Mouse (Mus musculus): Measurements from ENCODE around the gene Fbxo42.
"Not testable (repeated sequence)": the region's sequence is repeated elsewhere in the genome, so short reads cannot be mapped to it uniquely, and the experiment has no call there.

The Fbxo42 gene

GRCm38 (mm10) chr4:141137740-141138139 lies 10.0 kb upstream of the Fbxo42 start:
- not testable (repeated sequence) for DNase-seq

- no peak for DNase-seq
Observed at GRCm38 (mm10) chr4:141138425-141139115, 9.1 kb upstream of the Fbxo42 start.

DNA sequence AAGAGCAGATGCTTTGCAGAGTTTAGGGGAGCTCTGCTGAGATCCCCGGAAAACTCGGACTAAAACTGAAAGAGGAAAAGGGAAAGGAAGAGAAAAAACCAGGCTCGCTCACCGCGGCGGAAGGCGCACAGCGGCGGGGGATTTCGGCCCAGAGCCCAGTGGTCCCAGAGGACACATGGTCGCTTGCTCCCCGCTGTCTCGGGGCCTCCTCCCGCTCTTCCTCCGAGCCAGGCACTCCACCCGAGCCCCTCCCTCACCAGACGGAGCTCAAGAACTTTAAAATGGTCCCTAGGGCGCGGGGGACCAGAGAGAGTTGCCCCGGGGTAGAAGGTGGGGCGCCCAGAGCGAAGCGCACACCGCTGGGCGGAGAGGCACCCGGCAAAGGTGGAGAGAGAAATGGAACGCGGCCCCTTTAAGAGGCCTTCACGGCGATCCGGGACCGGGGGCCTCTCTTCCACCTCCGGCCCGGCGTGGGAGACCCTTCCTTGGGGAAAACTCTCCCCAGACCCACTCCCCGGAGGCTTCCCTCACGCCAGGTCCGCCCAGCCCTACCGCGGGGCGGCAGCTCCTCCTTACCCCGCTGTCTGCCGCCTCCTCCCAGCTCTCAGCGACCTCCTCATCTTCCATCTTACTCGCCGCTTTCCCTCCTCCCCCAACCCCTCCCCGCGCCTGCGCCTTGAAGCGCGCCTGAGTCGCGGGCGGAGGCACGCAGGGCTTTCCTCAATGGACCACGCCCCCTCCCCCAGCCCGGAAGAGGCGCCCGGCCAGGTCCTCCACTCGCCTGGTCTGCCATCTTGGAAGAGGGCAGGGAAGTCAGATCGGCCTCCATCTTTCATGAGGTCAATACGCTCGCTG lies 8.4 kb upstream of the Fbxo42 start, which contains the start of gene Szrd1:
Gene Szrd1 (minus strand): TSS at position 660 of the 855 bp plus-strand sequence.
- DNase-seq = peak; percentile 99

DNA sequence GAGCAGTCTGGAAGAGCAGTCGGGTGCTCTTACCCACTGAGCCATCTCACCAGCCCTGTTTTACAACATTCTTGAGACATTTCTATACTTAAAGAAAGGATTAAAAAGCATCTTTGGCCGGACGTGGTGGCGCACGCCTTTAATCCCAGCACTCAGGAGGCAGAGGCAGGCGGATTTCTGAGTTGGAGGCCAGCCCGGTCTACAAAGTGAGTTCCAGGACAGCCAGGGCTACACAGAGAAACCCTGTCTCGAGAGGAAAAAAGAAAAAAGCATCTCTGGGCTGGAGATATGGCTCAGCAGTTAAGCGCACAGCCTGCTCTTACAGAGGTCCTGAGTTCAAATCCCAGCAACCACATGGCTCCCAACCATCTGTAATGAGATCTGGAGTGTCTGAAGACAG lies 7.4 kb upstream of the Fbxo42 start:
- DNase-seq = not testable (repeated sequence)

DNA sequence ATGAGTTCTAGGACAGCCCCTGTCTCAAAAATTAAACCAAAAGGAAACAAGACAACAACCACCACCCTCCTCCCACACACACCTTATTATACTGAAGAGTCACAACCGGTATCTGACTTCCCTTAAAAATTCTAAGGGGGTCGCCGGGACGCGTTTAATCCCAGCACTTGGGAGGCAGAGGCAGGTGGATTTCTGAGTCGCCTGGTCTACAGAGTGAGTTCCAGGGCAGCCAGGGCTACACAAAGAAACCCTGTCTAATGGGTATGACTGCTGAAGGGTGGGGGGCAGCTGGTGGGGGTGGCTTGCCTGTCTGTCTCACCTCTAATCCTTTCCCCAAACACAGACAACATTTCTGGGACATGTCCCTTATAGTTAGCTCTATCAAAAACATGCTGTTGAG lies 6.7 kb upstream of the Fbxo42 start:
- DNase-seq = no peak

GRCm38 (mm10) chr4:141142285-141142811 lies 5.4 kb upstream of the Fbxo42 start:
- DNase-seq = peak; percentile 62

DNA sequence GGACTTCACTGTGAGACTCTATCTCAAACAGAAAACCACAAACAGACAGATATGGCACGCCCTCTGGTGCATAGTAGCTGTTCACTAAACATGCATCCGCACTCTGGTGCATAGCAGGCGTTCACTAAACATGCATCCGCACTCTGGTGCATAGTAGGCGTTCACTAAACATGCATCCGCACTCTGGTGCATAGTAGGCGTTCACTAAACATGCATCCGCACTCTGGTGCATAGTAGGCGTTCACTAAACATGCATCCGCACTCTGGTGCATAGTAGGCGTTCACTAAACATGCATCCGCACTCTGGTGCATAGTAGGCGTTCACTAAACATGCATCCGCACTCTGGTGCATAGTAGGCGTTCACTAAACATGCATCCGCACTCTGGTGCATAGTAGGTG lies 2.6 kb upstream of the Fbxo42 start:
- not testable (repeated sequence) for DNase-seq

DNA sequence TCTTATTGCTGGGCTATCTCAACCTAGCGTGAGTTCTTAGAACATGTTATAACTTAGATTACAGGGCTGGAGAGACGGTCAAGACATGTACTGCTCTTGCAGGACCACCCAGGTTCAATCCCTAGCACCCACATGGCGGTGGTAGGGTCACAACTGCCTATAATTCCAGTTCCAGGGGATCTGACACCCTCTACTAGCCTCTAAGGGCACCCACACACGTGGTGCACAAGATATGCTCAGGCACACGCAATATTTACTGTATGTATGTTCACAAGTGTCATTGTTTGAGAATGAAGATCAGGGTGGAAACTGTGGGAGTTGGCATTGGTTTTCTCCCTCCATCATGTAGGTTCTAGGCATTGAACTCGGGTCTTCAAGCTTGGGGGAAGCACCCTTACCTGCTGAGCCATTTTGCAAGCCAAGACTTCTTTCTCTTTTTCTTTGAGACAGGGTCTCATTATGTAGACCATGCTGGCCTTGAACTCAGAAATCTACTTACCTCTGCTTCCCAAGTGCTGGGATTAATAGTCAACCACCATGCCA lies 1.2 kb upstream of the Fbxo42 start:
- DNase-seq = no peak

- DNase-seq = no peak
Observed at GRCm38 (mm10) chr4:141148009-141148801, 492 bp downstream of the Fbxo42 start.

GRCm38 (mm10) chr4:141149116-141149515 lies 1.4 kb downstream of the Fbxo42 start:
- DNase-seq = no peak

- no peak for DNase-seq
Observed at GRCm38 (mm10) chr4:141157485-141157884, 9.8 kb downstream of the Fbxo42 start.

DNA sequence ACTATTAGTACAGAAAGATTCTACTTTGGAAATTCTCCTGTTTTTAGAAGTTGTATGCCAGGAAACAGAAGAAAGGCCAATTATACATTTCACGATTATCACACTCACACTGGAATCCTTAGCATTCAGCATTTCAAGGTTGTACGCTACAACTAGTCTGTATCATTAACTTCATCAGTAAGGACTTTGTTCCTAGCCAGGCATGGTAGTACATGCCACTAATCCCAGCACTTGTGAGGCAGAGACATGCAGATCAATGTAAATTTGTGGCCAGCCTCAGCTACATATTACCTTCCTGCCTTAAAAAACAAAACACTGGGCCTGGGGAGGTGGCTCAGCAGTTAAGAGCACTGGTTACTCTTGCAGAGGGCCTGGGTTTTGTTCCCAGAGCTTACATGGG lies 10.9 kb downstream of the Fbxo42 start:
- no peak for DNase-seq

DNA sequence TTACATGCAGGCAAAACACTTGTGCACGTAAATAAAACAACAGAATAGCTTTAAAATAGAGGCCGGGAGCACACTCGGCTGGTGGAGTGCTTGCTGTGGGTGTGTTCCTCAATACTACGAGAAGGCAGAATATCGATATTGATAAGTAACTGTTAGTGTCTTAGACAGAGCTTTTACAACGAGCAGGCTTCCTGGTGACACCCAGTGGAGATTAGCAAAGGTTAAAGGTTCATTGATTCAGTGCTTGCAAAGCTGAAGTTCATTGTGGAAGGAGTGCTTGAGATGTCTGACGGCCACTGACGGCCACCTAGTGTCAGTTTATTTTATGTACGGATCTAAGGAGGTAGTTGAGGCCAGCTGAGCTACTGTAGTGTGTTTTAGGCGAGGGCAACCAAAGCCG lies 11.4 kb downstream of the Fbxo42 start:
- no peak for DNase-seq

DNA sequence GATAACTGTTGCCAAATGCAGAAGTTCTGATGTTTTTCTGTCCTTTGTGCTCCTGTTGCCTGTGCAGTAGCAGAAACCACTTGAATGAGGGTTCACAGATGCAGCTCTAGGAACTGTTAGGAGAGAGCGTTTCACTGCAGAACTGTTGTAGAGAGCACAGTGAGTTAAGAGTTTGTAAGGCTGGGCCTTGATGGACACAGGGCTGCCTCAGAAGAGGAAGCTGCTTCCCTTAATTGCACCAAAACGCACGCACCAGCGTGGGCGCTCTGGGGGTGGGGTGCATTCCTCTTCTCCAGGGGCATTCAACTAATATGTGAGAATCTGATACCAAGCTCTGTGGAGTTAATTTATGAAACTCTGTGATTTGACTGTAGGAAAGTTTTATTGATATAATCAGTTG lies 12.0 kb downstream of the Fbxo42 start:
- DNase-seq = no peak

DNA sequence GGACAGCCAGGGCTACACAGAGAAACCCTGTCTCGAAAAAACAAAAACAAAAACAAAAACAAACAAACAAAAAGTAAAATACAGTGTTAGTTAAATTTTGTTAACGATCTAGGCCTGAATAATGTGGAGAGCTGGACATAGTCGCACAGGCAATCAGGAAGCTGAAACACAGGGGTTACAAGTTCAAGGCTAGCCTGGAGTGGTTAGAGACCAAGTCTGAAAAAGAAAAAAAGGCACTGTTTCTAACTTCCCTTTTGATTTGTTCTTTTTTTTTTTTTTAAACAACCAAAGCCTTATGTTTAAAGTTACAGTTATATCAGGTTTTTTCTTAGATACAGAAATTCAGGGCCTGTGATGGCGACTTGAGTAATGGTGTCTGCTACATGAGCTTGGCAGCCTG lies 12.5 kb downstream of the Fbxo42 start:
- DNase-seq = no peak

GRCm38 (mm10) chr4:141161699-141162208 lies 14.0 kb downstream of the Fbxo42 start:
- no peak for DNase-seq

DNA sequence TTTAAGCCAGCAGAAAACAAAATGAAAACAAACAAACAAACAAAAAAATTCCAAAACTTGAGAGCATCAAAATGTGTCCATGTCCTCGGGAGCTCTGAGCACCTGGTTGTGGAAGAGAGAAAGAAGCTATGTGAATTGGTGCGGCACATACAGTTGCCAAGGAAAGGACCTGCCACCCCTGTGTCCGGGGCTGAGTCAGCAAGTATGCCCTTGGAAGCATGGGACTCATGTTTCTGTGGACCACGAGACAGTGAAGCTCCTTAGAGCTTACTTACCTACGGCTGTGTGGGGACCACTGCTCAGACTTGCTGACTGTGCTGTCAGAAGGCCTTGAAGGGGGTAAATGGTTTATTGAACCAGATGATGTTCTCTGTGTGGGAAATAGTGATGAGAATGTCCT lies 16.0 kb downstream of the Fbxo42 start:
- DNase-seq = no peak

- no peak for DNase-seq
Observed at GRCm38 (mm10) chr4:141165744-141166292, 18.1 kb downstream of the Fbxo42 start.

DNA sequence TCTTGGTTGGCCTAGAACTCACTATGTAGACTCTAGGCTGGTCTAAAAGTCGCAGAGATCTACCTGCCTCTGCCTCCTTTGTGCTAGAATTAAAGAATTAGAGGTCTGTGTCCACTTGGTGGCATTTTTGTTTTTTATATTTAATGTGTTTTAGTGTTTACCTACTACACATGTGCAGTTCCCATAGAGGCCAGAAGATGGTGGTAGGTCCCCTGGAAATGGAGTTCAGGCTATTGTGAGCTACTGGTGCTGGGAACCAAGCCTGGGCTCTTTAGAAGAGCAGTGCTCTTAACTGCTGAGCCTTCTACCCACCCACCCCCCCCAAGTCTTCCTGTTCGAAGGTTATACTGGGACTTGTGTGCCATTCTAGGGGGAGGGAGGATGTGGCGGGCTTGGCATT lies 19.4 kb downstream of the Fbxo42 start:
- DNase-seq = no peak

- no peak for DNase-seq
Observed at GRCm38 (mm10) chr4:141172121-141172520, 24.4 kb downstream of the Fbxo42 start.

- no peak for DNase-seq
Observed at GRCm38 (mm10) chr4:141175783-141176182, 28.1 kb downstream of the Fbxo42 start.

- no peak for DNase-seq
Observed at GRCm38 (mm10) chr4:141176328-141176838, 28.7 kb downstream of the Fbxo42 start.

Measured in right cerebral cortex, postnatal 14 days (tissue).